Mouse (Mus musculus): Measurements from ENCODE around the gene Fam193a.

Gene Fam193a

DNA sequence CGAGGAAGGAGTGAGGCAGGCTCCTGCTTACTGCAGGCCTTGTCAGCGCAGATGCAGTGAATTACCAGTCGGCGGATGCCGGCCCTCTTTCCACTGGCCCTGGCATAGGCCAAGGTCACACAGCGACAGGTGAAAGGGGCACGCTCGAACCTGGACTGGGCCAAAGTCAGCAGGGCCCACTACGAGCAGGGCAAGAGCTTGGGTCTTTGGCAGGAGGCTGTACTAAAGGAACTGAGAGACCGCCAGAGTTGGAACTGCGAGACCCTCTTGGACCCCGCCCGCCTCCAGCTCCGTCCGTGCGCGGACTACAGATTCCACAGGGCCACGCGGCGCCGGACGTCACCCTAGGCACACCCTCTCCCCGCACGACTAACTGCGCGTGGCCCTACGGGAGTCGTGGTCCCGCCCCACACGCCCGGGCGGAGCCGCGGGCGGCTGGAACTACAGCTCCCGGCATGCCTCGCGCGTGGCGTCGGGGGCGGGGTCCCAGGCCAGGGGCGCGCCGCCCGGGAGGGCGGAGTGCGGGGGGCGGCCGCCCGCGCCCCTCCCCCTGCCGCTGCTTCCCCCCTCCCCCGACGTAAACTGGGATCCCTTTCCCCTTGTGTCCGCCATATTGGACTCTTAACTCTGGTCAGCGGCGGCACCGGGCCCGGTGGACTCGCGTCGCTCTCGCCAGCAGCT is at the start of gene Fam193a:
Gene Fam193a, plus strand, starts transcription at position 593 of the 681 bp plus-strand sequence.
- peak; percentile 98 to 99 for DNase-seq

DNA sequence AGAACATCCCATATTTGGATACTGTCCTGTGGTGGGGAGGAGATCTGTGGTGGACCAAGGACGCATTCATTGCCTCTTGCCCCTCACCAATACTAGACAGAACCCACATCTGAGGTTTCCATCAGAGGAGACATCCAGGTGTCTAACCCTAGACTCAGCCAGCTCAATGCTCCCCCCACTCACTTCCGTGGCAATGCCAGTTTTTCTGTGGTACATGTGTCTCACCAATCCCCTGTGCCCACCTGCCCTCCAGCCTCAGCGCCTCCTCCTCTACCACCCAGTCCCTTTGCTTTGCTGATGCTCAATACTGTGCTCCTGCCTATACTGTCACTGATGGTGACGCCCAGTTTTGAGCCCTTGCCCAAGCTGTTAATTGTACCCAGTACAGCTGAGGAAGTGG is 48.5 kb upstream of the Fam193a start:
- no peak for DNase-seq

DNA sequence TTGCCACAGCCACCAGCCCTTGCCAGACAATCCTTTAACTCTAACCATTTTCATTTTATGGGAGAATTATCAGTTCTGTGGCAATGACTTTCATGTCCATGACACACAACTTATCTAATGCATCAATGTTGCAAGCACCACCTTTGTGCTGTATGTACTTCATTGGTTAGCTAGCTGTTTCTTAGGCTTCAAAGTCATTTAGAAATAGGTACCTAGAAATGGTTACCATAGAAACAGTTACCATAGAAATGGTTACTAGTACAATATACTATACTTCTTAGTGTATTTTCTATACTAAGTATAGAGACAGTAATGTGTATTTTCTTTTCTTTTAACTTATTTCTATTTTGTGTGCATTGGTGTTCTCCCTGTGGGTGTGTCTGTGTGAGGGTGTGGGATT is 44.4 kb upstream of the Fam193a start:
- no peak for DNase-seq

DNA sequence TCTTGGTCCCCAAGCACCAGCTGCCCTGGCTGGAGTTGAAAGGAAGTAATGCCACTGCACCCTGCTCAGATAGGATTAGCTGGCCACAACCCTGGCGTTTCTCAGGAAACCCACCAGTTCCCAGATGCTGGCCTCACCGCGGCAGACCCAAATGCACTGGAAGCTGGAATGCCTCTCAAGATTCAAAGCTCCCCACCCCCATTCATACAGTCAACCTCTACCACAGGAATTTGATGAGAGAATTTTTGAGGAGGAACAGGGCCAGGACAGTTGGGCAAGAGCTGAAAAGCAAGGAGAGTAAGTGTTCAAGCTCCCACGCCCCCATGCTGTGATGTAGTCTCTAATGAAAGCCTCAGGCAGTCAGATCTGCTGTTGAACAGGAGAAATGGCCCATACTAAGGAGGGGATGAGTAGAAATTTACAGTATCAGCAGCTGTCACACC is 43.5 kb upstream of the Fam193a start:
- DNase-seq, result peak; percentile 9 to 22

DNA sequence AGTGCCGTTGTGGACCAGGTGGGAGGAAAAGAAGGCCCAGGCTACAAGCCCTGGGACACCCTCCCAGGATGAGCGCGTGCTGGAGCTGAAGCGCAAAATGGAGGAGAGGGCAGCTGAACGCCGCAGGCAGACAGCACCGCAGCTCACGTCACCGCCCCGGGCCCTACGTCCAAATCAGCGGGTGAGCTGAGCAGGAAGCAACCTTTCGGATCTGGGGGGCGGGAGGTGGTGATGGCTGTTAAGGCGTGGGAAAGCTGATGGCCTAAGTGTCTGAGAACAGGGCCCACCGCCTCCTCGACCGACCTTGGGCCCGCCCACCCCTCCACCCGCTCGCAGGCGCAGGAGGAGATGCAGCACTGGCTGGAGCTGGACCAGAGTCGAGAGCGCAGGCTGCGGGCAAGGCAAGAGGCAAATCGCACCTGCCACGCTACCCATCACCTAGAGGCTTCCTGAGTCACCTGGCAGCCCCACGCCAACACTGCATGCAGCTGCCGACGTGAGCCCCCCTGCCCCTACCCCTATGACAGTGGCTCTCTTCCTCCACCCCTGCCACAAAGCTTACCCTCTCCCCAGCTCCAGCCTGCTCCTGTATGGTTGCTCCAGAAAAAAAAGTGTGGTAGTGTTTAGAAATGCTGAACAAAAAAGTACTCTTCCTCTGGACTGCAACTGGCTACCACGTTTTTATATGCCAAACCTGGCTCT is 42.7 kb upstream of the Fam193a start:
- peak; percentile 59 to 73 for DNase-seq

DNA sequence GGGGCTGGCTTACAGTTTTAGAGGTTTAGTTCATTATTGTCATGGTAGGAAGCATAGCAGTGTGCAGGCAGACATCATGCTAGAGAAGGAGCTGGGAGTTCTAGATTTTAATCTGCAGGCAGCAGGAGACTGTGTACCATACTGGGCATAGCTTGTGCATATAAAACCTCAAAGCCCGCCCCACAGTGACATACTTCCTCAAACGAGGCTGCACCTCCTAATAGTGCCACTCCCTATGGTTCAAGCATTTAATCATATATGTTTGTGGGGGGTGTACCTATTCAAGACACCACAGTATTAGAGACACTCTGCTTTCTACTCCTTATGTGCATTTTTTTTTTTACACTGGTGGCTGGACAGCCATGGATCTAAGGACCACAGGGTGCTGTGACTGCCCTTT is 39.6 kb upstream of the Fam193a start:
- no peak for DNase-seq

DNA sequence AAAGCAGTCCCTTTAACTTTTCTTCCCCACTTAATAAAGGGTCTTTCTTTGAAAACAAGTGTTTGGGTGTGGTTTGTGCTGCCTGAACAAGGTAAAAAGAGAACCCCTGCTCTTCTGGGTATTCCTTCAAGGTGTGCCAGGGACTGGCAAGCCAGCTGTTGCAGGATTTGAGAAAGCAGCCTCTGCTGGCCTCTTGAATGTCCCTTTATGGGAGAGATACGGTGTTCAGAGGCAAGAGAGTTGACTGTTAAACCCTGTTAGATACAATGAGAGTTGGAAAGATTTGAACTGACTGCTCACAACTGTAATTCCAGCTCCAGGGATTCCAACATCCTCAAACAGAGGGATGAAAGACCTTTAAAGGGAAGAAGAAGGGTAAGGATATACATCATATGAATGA is 35.7 kb upstream of the Fam193a start:
- no peak for DNase-seq

DNA sequence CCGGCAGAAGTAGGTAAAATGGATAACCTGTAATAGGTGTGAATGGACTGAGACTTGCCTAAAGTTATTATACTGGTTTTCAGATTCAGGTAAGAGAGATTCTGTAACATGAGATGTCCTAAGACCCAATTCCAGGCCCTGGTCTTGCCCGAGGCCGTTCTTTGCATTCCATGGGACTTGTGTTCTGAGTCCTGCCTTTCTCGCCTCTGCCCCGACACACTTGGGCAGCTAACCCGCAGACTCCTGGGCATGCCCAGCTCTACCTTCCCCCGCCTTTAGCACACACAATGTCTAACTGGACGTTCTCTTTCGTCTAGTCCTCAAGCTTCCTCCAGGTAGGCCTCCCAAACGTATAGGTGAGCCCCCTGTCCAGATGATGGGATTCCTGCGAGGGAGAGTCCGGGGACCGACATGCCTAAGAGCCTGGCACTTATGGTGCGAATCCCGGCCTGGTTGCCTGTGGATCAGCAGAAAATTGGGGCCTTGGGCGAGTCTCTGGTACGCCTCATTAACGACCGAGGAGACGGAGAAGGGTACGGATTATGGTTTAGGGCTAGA is 34.1 kb upstream of the Fam193a start:
- DNase-seq, result peak; percentile 59 to 75

DNA sequence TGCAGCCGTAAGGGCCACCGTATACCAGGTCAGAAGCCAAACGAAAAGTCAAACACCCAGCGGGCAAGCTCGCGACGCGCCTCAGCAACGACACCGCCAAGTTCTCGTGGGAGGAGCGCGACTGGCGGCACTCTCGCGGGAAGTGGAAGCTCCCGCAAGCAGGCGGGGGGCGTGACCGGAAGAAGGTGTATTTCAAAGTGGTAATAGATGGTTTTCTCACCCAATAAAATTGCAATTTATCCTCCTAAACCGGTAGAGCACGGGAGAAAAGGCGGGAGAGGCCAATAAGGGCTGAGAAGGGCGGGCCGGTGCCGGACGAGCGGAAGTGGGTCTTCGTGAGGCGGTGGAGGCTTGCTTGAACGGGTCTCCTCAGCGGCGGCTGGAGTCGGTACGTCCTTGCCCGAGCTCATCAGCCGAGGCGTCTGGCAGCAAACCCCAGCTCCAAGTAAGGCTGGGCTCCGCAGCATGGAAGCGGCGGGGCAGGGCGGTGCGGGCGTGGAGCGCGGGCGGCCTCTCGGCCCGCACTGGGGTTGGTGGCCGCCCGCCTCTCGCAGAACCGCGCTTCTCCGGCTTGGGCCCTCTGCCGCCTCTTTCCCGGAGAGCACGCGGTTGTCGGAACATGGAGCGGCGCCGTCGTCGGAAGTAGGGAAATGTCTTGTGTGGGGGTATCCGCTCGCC is 33.5 kb upstream of the Fam193a start, which contains the start of gene Rnf4:
Gene Rnf4, plus strand, starts transcription at position 193 of the 678 bp plus-strand sequence.
- peak; percentile 99 for DNase-seq

DNA sequence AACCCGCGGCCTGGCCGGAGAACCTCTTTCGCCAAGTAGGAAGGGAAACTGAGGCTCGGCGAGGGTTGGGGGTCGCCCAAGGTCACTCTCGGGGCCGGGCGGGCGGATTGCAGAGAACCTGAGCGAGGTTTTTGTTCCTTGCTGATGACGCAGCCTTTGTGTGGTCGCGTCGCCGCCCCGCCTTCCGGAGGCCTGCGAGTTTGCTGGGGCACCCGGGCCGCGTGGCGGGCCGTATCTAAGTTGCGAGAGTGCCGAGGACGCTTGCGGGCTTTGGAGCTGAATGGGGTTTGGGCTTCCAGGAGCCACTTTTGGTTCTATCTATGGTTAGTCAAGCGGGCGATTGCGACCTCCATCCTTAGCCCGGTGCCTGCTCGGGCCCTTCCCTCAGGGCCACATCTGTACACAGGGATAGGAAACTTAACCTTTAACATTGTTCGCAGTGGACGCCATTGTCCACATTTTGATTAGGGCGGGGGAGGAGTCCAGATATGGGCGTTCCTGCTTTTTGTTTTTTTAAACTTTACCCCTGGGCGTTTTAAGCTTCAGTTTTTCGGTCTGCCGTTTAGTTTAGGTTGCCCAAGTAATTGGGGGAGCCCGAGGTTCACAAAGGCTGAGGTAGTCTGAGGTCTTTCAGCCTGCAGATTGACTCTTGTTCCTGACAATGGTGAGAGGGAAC is 32.8 kb upstream of the Fam193a start:
- peak; percentile 72 to 82 for DNase-seq

DNA sequence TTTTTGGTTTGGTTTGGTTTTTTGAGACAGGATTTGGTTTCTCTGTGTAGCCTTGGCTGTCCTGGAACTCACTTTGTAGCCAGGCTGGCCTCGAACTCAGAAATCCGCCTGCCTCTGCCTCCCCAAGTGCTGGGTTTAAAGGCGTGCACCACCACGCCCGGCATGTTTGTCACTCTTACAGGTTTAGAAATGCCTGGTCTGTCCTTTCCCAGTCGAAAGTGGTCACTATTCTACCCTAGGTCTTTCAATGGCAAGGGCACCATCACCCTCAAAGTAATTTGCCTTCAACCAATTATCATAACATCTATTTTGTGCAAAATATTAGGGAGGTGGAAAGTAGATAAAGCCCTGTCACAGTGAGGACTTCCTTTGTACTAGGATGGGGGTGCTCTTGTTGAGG is 29.5 kb upstream of the Fam193a start:
- no peak for DNase-seq

DNA sequence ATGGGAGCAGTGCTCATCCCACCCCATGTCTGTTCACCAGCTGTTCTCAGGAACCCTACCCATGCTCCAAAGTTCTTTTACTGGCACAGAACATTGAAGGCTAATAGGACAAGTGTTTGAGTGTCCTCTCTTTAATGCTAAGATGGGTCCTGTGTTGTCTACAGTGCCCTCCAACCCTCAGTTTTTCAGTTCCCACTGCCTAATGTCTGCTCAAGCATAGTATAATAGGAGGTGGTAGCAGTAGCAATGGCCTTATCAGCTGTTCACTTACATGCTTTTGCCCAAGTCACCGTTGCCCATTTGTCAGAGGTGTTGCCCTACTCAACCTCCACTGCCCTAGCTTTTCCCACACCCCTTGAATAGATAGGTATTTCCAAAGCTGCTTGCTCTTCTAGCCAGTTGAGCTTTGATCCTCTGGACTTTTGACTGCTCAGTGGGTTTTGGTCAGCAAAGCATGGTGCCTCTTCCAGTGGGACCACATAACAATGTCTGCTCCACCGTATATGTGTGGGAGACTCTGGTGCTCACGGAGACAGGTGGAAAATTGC is 17.6 kb upstream of the Fam193a start:
- no peak for DNase-seq

DNA sequence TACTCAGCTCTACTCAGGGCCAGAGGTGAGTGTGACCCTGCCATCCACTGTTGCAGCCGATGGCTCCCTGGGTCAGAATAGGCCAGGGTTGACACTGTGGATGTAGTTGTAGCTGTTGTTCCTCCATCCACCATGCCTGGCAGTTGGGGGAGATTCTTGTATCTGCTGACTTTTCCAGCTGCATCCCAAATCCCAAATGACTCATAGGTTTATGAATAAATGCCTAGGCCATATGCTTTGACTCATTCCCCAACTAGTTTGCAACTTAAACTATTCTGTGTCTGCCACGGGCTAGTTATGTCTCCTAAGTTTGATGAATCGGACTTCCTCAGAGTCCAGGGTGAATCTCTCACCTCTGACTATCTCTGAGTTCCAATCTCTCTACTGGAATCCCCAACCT is 9.5 kb upstream of the Fam193a start:
- DNase-seq, result no peak

DNA sequence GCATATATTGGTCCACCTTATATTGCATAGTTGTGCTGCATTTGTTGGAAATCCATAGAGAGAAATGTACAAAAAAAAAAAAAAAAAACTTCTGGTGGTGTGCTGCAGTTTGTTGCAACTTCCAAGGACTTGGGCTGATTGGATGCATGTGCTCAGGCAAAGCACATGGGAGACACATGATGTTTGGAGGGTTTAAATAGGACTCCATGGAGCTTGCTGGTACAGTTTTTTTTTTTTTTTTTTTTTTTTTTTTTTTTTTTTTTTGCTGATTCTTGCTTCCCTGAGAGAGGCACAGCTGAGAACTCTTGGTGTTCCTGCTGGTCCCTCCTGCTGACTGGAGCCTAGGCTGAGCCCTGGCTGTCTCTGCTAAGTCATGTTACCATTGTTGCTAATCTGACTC is 6.6 kb upstream of the Fam193a start:
- DNase-seq, result no peak

DNA sequence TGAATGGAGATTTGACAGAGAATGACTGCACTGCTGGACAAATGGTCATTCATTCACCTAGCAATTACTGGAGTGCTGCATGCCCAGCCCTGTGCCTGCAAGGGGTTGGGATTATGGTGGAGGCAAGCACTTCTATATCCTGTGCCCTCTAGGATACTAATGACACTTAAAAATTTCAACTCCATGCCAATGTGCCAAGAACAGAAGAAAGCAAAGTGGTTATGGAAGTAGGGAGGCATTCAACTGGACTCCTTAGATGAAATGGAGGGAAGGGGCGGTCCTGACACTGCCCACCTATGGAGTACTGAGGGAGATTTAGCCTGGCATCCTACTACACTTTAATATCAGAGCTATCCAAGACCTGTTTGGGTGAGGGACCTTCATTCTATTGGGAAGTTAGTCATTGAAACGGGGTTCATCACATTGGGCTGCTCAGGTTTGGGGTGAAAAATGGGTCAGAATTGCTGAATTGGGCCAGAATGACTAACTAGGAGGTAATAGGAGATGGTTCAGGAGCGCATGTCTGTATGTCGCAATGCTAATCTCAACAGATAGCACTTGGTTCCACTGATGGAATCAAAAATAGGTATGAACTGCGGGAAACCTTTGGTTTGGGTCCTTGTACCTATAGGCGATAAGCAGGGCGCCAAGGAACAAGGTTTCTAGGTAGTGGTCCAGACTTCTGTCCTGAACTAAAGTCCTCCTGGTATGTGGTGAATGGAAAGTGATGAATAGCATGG is 1.0 kb upstream of the Fam193a start:
- no peak for DNase-seq

DNA sequence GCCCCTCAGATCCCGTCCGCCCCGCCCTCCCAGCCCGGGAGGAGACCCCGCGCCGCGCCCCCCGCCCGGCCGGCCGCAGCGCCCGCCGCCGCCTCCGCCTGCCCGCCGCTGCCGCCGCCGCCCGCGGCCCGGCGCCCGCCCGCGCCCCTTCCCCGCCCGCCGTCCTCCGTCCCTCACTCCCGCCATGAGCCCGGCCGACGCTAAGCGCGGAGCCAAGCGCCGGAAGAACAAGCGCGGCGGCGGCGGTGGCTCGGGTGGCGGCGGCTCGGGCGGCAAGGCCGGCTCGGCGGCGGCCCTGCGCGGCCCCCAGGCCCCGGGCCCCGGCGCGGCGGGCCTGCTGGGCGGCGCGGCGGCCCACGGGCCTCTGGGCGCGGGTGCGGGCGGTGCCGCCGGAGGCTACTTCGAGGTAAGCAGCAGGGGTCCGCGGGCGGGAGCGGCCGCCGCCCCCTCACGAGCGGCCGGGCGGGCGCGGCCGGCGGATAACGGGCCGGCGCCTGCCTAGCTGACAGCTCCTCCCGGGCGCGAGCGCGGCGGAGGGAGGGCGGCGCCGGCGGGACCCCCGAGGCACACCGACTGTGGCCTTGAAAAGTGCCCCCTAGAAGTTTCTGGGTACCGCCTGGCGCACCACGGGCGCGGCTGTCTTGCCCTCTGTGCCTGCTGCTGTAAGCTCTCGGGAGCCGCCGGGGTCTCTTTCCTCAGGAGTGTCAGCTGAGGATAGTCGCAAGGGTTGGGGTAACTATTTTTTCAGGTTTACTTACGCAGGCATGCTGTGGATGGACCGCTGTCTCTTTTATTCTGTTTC is 490 bp downstream of the Fam193a start:
- DNase-seq, result peak; percentile 44 to 62

DNA sequence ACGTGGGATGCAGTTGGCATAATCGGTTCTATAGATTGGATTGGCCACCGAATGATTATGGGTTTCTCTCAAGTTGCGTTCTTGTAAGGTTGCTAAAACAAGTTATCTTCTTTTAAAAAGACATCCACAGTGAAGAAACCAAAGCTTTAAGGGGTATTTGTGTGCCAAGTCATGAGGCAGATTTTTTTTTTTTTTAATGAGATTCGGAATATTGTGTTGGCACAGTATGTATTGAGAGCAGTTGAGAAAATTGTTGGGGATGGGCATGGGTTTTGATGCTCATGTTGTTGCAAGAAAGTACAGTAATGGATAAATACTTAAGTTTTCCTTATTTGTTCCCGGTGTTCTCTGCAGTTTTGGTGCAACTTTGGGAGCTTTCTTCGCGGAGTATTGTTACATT is 1.1 kb downstream of the Fam193a start:
- DNase-seq, result no peak

DNA sequence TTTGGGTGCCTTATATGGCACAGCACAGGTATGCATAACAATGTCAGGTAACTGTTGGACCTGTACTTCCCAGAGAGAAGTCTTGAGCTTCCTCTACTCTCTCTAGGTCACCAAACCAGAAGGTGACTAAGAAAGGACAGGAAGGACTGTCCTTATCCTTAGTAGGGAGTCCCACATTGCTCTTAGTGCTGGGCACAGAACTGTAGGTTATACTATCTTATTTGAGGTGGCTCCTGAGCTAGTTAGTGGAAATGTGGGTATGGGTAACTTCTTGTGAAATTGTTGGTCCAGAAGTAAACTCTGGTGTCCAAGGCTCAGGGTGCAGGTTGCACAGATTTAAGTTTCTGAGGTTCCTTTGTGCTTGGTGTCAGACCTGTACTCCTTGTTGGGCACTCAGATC is 2.4 kb downstream of the Fam193a start:
- DNase-seq, result no peak

DNA sequence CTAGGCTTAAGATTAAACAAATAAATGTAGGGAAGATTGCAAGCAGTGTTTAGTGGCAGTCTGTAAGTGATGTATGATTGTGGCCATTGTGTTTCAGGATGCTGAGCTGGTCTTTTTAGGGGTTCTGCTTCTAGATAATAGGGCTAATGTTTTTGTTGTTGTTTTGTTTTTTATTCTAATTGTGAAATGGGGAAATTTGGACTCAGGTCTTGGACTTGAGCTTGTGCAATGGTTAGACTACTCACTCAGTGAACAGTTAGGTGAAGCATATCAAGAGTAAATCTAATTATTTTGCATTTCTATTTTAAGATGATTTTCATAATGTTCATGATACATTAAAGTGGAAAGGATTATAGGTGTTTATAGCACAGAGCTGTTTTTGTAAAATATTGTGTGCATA is 2.8 kb downstream of the Fam193a start:
- no peak for DNase-seq

DNA sequence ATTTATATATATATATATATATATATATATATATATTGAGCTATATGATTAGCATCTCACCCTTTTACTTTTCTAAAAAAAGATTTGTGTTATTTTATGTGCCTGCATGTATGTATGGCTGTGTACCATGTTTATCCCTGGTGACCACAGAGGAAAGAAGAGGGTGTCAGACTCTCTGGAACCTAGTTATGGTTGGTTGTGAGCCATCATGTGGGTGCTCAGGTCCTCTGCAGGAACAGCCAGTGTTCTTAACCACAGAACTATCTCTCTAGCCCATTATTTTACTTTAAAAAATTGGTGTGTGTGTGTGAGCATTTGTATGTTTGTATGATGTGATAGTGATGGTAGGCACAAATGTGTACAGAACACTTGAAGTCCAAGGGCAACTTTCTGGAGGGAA is 9.1 kb downstream of the Fam193a start:
- no peak for DNase-seq

DNA sequence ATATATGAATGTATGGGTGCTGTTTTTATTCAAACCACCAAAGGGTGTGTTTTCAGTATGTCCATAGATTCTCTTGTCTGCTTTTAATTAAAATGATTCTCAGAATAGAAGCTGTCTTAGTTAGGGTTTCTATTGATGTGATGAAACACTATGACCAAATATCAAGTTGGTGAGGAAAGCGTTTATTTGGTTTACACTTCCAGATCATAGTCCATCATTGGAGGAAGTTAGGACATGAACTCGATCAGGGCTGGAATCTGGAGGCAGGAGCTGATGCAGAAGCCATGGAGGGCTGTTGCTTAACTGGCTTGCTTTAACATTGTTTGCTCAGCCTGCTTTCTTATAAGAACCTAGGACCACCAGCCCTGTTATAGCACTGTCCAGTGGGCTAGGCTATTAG is 12.0 kb downstream of the Fam193a start:
- DNase-seq, result no peak

Data from kidney, postnatal 4 days (tissue).